Mouse (Mus musculus) right cerebral cortex, postnatal 36 days (tissue): ENCODE measurements around the gene Dmrtc2.
"Not testable (repeated sequence)": the region's sequence is repeated elsewhere in the genome, so short reads cannot be mapped to it uniquely, and the experiment has no call there.

Experiments
- DNase-seq, 2 experiments: peaks; one replicate each; pipeline ENCODE4 v3.0.0; 2022; ENCODE audit warnings: low spot score in 2 of 2, mixed read lengths in 1 of 2

Gene Dmrtc2

GRCm38 (mm10) chr7:24869080-24869479 lies 777 bp upstream of the Dmrtc2 start:
- DNase-seq, result no peak

GRCm38 (mm10) chr7:24877588-24877987 lies 7.7 kb downstream of the Dmrtc2 start:
- no peak for DNase-seq

DNA sequence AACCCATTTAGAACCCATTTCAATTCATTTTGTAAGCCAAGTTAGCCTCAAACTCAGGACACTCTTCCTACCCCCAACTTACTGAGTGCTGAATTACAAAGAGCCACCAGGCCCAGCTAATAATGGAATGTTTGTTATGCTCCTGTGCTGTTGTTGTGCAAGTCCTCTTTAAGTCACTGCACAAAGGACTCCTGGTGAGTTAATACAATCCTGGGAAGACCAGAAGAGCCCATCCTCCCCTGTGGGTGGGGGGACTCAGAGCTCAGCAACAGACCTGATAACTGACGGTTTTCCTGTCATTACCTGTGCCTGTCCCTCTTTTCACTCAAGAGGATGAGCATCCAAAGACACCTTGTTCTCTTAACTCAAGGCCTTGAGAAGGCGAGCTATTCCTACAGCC lies 9.8 kb downstream of the Dmrtc2 start:
- DNase-seq, result no peak

DNA sequence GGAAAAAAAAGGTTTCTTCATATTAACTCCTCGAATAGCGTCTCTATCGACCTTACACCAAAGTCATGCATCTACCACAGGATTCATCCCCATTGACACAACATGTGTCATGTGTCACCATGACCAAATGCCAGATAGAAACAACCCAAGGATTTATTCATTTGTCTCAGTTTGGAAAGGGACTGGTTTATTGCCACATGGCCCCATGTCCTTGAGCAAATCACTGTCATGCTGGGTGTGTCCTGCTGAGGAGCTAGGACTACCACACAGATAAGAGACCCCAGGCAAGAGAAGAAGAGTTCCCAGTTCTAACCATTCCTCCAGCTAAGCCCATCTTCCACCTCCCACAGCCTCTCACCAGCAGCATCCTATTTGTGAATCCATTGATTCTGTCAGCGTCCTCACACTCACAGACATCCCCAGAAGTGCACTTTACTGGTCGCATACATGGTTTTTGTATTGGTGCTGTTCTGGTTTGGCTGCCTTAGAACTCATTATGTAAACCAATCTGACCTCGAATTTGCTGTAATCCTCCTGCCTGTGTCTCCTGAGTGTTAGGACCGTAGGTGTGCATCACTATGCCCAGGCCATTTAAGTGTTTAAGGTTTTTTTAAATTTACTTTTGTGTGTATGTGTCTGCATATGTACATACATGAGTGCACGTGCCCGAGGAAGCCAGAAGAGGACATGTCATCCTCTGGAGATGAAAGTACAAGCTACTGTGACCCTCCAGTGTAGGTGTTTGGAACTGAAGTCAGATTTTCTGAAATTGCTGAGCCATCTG lies 12.8 kb downstream of the Dmrtc2 start:
- no peak for DNase-seq

DNA sequence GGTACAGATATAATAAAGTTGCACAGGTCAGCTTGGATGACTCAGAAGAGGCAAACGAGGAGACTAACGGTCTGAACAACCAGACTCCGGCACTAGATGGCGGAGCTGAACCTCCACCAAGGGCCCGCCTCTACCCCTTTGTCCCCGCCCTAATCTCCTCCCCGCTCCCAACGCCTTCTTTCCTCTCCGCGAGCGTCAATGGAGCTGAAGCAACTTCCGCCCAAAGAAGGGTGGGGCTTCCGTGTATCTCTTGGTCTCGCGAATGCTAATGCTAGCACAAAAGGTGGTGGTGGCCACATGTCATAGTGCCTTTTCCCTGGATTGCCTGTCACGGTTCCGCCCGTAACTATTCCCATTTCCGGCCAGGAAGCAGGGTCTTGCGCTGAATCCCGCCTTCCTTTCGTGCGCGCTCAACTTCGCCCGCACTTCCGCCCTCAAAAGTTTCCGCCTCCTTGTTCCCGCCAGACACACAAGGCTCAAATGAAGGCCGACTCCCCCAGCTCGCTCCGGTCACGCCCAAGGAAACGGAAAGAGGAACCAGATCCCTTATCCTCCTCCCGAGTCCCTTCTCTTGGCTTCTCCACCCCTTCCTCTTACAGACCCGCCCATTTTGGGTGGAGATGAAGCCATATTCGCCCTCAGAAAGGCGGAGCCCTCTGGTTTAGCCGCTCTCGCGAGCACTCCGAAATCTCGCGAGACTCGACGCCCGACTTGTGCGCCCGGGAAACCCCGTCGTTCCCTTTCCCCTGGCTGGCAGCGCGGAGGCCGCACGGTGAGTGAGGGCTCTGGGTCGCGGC lies 14.2 kb downstream of the Dmrtc2 start, which contains the start of gene Rps19:
Gene Rps19 (plus strand): TSS at position 476 of the 797 bp plus-strand sequence.
- DNase-seq, result peak; percentile 98

- DNase-seq, result no peak
Observed at GRCm38 (mm10) chr7:24884693-24885291, 14.9 kb downstream of the Dmrtc2 start.

DNA sequence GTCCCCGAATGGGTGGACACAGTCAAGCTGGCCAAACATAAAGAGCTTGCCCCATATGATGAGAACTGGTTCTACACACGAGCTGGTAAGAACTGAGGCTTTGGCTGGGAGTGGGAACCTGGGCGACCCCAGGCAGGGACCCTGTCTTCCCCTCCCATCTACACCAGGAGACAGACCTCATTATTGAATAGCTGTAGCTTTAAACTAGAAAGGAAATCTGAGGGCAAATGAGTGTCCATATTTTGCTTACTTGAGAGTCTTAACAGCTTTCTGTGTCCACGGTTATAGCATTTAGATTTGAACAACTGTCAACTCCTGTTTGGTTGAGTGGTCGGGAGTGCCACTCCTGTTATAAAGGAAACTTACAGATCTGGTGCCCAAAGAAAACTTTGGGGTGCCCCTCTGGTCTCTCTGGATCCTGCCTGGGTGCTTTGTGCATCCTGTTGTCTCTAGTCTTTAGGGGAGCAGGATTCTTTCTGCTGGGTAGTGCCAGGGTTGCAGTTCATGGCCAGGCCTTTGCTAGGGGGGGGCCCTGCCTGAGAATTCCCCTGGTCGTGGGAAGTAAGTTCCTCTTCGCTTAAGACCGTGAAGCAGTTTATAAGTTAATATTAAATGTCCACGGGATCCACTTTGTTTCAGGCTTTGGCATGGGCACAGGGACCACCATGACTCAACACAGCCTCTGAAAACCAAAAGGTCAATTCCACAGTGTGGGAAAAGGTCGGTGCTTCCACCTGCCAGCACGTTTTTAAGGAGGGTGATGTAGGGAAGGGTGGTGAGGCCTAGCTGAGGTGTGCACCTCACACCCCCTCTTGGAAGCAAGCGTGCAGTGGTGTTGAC lies 15.8 kb downstream of the Dmrtc2 start:
- no peak for DNase-seq

GRCm38 (mm10) chr7:24886308-24886633 lies 16.4 kb downstream of the Dmrtc2 start:
- no peak for DNase-seq

GRCm38 (mm10) chr7:24887096-24887495 lies 17.2 kb downstream of the Dmrtc2 start:
- no peak for DNase-seq

DNA sequence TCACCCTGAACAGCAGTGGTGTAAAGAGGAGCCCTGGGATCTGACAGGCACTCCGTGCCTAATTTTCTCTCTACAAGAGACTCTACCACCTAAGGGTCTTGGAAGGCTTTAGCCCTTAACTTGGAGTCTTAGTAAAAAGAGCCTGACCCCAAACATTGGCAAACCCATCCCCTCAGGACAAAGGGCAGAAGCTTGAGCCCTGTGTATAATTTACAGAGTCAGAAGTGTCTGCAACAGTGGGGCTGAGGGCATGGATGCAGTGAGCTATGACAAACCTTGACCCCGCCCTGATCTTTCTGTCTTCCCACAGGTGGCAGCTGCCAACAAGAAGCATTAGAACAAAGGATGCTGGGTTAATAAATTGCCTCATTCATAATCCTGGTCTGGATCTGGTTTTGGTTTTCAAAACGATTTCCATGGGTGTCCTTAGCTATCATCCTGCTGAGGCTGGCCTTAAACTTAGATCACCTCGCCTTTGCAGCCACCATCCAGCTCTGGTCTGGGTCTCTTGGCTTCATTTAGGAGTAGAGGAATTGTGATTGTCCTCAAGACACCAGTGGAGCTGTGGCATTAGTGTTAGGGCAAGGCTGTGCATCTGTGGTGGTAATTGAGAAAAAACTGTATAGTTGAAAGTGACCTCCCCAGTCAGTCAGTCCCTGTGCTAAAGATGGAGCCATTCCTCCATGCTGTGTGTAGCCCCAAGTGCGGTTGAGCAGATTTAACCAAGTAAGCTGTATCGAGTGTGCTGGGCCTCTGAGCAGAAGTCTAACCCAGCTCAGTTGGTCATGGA lies 19.8 kb downstream of the Dmrtc2 start:
- no peak for DNase-seq

GRCm38 (mm10) chr7:24890281-24891216 lies 20.7 kb downstream of the Dmrtc2 start:
- peak; percentile 43 to 57 for DNase-seq

DNA sequence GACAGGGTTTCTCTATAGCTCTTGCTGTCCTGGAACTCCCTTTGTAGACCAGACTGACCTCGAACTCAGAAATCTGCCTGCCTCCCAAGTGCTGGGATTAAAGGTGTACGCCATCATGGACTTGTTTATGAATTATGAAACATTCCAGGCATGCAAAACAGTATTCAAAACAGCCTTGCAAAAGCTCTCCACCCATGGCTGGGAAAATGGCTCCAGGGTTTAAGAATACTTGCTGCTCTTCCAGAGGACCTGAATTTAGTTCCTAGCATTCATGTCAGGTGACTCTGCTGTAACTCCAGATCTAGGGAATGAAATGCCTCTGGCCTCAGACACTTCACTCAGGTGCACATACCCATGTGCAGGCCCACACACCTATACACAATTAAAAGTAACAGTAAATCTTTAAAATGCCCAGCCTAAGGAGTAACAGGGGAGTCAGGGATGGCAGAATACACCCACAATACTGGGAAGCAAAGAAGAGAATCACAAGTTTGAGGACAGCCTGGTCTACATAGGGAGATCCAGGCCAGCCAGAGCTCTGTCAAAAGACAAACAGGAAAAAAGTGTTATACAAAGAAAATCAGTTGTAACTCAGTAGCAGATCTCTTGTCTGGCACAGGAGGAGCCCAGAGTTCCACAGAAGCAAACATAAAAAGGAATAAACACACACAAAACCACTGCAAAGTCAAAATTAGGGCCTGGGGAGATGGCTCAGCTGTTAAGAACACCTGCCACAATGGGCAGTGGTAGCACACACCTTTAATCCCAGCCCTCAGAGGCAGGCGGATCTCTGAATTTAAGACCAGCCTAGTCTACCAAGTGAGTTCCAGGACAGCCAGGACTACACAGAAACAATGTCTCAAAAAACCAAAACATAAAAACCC lies 21.6 kb downstream of the Dmrtc2 start:
- no peak for DNase-seq

- no peak for DNase-seq
Observed at GRCm38 (mm10) chr7:24892125-24892583, 22.3 kb downstream of the Dmrtc2 start.

DNA sequence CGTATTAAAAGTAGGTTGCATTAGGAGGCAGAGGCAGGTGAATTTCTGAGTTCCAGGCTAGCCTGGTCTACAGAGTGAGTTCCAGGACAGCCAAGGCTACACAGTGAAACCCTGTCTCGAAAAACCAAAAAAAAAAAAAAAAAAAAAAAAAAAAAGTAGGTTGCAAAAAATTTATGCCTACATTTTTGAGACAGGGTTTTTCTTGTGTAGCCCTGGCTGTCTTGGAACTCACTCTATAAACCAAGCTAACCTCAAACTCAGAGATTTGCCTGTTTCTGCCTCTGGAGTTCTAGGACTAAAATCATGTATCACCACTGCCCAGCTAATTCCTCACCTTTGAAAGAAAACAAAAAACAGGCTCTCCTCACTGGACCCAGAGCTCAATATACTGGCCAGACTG lies 25.9 kb downstream of the Dmrtc2 start:
- DNase-seq, result not testable (repeated sequence)

- DNase-seq, result no peak
Observed at GRCm38 (mm10) chr7:24896269-24896668, 26.4 kb downstream of the Dmrtc2 start.

DNA sequence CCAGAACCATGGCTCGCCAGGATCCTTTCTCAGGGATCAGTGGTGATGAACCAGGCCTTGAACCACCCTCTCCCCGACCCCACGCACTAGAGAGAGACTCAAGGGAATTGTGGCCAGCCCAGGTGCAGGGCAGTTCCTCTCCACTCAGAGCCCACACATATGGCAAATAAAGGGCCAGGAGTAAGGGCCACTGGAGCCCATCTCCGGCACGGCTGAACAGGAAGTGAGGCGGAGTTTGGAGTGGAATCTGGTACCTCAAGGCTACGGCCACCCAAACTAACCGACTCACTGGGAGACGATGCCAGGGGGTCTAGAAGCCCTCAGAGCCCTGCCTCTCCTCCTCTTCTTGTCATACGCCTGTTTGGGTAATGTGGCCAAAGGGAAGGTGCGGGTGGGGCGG lies 27.4 kb downstream of the Dmrtc2 start, which contains the start of gene Cd79a:
Gene Cd79a (plus strand): TSS at position 158 of the 400 bp plus-strand sequence.
- DNase-seq, result no peak

DNA sequence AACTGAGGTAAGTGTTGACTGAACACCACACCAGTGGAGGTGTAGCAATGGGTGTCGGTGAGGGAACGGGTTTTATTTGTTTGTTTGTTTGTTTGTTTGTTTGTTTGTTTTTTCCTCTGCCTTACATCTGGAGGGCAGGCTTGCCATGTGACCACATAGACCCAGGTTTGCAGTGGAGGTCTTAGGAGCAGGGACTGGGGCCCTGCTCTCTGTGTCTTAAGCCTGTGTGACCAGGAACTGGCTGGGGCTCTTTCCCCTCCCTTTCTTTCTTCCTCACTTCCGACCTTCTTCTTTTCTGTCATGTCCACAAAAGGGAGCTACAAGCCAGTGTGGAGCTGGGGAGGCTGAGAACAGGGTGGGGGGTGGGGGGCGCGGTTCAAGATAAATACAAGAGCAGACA lies 28.1 kb downstream of the Dmrtc2 start:
- no peak for DNase-seq

DNA sequence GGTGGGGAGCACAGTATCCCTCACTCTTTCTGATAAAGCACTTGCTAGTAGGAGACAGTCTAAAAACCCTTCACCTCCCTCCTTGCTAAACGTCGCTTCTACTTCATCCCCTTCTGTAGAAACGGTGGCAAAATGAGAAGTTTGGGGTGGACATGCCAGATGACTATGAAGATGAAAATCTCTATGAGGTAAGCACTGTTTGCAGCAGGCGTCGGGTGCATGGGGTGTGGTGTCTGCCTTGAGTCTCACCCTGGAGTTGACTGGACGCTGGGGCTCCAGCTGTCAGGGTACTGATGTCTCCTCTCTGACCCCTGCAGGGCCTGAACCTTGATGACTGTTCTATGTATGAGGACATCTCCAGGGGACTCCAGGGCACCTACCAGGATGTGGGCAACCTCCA lies 31.3 kb downstream of the Dmrtc2 start:
- no peak for DNase-seq

- DNase-seq, result no peak
Observed at GRCm38 (mm10) chr7:24901842-24902241, 32.0 kb downstream of the Dmrtc2 start.
